Mouse (Mus musculus): ENCODE data around the gene Ptprm.

Gene Ptprm

DNA sequence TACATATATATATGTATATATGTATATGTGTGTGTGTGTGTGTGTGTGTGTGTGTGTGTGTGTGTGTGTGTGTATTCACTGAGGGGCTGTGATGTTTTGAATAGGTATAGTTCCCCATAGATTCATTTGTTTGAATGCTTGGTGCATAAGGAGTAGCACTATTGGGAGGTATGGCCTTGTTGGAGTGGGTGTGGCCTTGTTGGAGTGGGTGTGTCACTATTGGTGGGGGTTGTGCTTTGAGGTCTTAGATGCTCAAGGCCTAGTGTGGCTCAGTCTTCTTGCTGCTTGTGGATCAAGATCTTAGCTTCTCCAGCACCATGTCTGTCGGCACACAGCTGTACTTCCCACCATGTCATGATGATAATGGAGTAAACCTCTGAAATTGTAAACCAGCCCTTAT is 138.9 kb downstream of the Ptprm start:
- no peak for DNase-seq (ENCODE audit: low read depth, low spot score)

DNA sequence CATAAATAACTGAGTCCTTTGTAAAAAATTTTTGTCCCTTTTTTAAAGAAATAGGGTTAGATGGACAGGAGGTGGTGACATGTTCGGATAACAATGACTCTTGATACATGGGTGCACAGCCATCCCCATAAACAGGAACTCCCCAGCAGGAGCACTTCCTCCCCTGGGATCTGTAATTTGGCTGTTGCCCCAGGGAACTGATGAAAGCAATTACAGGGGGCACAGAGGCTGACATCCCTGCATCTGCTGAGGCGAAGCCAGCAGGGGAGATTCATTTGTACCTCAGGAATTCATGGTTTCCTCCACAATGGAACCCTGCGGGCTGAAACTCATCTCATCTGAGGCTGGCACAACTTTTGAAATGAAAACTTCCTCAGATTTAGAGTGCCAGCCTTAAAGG is 140.5 kb downstream of the Ptprm start:
- no peak for DNase-seq (ENCODE audit: low read depth, low spot score)

DNA sequence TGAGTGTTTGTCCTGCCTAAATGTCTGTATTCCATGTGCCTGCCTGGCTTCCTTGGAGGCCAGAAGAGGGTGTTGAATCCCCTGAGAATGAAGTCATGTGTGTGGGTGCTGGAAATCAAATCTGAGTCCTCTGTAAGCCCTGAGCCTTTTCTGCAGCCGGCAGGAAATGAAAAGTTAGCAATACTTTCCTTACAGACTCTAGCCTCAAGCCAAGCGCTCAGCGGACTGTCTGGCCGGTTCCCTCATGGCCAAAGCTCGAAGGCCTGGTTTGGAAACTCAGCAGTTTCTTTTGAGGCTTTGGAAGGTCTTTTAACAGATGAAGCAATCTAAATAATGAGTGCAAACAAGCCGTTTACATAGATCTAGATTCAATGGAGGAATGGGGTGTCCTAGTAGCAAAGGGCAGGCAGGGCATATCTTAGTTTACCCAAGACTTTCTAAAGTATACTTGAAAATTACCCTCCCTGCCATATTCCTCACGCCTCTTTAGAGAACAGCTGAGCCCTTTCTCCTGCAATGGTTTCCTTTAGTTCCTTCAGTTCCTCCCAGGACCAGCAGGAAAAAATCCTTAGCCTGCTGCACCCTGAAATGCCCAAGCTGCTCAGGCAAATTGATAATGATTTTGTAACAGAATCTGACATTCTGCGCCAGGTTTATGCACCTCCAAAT is 144.4 kb downstream of the Ptprm start:
- no peak for DNase-seq (ENCODE audit: low read depth, low spot score)

DNA sequence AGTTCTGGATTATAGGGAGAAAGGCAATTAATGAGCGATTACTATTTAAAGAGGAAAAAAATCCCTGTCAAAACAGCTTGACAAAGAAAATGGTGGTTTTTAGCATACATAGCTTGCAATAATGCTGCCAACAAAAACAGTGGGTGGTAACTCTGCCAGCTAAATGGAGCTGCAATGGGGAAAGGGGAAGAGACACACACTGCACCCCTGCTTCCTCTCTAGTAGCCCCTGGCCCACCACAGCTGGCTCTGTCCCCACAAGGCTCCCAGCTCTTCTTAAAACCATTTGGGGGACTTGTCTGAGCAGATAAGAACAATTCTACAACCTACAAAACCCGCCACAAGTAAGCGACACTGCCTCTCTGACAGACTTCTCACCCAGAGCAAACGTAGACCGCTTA is 145.7 kb downstream of the Ptprm start:
- no peak for DNase-seq (ENCODE audit: low read depth, low spot score)

DNA sequence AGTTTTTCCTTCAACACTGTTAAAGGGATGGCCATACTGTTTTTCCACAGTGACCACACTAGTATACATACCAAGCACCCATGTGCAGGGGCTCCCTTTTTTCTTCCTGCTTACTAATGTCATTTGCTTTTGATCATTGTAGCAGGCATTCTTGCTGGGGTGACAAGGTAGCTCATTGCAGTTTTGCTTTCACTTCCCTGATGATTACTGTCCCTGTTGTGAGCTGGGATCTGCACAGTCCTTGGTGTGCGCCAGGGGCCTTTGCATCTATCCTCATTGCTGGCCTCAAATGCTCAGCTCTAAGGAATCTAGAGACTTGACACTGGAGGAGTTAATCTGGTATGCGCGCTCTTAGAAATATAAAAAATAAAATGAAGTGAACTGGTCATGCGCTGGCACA is 147.3 kb downstream of the Ptprm start:
- DNase-seq (ENCODE audit: low read depth, low spot score): no peak

DNA sequence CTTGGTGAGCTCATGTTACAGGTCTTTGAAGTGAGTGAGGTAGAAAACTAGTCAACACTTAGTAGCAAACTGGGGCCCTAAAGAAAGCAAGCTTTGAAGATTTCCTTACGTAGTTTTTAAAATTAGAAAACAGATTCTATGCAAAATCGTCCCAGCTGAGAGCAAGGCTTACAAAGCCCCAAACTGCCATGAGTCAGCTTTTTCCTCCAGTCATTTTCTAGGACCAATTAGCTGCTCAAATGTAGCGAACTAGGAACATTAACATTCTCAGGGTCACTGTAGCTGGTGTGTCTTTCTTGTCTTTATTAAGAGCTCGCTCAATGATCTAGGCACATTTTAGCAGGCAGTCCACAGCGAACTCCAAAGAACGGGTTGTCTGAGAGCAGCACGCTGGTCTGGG is 153.1 kb downstream of the Ptprm start:
- no peak for DNase-seq (ENCODE audit: low read depth, low spot score)

DNA sequence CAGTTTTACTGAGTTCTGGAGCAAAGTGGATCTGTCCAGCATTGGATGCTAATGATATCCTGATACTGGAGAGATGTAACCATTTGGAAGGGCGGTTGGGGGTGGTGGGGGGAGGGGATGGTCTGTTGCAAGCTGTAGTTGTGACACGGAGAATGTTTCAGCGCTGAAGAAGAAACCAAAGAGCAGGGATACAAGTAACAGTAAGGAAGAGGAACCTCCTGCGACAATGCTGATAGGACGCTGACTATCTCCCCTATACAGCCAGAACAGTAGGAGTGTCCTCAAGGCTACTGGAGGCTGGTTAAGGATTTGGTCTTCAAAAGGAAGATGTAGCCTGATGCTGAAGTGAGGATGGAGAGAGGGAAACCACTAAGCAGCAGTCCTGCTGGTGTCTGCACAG is 160.5 kb downstream of the Ptprm start:
- no peak for DNase-seq (ENCODE audit: low read depth, low spot score)

DNA sequence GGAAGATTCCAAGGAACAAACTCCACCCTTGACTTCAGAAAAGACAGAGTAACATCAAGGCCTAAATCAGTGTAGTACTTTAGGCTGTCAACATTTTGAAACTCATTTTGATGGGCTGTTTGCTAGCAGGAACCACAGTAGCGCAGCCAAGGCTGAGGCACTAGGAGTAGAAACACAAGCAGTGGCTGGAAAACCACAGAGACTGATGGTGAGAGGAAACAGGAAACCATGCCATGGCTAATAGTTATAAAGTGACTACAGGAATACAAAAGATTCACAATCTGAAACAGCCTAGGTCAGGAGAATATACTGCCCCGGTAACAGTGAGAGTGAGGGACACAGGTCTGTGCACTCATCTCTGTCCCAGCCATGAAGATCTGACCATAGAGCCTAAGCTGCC is 165.7 kb downstream of the Ptprm start:
- no peak for DNase-seq (ENCODE audit: low read depth, low spot score)

DNA sequence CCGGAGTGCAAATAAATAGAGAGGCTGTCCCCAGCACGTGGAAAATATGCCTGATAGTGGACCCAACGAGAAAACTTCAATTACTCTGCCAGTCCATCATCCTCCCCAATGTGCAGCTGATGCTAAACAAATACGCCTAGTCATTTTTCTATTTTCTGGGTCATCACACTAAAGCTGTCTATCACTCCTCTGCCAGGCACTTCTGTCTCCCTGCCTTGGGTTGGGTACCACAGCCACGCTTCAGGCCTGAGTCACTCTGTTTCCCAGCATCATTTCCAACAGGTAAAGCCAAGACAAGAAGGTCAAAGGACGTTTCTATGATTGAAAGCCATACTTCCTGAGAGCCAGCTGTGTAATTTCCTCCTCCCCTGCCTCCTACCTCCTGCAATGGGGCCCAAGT is 167.4 kb downstream of the Ptprm start:
- no peak for DNase-seq (ENCODE audit: low read depth, low spot score)

DNA sequence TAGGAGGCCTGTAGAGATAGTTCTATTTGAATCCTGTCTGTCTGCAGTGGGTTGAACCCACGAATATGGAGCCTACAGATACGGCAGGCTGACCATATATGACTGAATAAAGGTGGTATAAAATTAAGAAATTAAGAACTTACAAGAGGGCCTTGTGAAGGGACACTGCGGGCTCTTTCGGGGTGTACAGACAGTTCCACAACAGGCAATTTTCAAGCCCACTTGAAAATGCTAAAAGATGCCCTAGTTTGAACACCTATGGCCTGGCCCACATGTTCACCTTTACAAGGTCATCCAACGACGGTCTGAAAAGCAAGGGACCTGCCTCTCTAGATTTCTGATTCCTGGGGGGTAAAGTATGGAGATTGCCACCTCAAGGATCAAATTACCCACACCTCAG is 168.3 kb downstream of the Ptprm start:
- no peak for DNase-seq (ENCODE audit: low read depth, low spot score)

DNA sequence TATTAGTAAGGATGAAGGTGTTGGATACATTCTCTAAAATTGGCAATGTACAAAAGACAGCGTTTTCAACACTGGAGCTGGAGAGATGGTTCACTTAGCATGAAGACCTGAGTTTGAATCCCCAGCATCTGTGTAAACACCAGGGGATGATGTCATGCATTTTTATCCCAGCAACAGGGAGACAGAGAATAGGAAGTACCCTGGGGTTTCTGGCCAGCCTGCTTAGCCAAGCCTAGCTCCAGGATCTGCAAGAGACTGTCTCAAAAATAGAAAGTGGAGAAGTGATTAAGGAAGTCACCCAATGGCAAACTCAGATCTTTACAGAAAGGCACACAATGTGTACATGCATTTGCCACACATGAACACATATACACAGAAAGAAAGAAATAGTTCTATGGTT is 174.8 kb downstream of the Ptprm start:
- DNase-seq (ENCODE audit: low read depth, low spot score): no peak

DNA sequence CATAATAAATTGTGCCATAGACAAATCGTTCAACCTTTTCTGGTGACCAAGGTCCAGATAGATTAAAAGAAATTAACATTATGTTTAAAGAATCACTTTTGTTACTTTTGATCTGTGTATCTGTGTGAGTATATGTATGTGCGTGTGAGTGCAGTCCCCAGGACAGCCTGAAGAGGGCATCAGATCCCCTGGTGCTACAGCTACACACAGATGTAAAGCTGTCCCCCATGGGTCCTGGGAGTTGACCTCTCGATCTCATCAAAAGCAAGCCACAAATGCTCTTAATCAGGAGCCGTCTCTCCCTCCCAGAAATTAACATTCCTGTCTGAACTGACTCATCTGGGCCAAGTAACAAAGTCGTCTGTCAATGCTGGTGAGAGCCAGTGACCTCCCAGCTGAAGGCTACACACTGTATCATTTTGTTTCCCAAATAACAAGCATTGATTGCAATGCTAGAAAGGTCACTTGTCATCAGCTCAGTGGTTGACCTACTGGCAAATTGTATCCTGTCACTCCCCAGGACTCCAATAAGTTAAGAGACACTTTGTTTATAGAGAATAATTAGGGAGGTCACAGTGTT is 175.5 kb downstream of the Ptprm start:
- DNase-seq (ENCODE audit: low read depth, low spot score): peak; percentile 2

DNA sequence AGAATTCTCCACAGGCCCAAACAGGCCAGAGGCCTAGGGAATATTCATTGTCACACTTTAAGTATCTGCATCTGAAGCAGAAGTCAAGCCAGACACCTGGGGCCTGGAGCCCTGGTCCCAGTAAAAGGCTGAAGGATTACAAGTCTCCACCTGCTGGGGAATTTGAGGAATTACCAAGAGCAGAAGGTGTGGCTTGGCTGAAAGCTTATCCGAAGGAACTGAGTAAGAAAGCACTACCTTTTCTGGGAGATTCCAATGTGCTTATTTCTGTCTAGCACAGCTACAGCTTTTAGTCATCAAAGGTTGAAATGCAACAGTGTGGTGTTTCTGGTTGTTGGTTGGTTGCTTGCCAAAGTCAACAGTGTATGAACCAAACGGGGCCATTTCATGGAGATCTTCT is 178.4 kb downstream of the Ptprm start:
- peak; percentile 34 for DNase-seq (ENCODE audit: low read depth, low spot score)

DNA sequence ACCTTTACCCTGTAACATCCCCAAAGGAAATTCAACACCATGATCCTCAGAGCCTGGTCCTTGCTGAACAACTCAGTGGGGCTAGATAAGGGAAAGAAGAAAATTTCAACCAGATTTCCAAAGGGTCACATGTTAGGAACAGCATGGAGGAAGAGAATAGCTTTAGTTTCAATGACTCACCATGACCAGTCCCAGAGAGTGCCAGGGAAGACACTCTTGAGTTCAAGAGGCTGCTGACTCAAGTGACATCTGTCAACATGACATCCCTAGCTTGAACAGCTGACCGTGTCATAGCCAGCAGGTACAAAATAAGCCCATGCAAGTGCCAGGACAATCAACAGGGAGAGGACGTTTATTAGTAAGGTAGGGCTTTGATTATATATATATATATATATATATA is 182.9 kb downstream of the Ptprm start:
- no peak for DNase-seq (ENCODE audit: low read depth, low spot score)

DNA sequence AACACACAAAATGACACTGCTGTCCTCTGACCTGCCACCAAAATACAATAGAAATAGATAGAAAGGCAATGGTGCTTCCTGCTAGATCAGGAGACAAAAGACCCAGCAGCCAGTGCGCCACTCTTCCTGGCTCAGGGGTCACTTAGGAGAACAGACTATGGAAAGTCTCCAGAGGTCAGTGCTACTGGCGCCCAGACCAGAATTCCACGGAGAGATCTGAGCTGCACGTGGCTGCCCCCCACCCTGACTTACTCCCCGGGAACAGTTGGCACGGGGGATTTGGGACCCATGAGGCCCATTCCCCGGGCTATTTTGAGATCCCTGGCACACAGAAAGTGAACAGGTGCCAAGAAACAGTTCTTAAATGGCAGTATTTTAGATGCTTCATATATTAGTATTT is 183.6 kb downstream of the Ptprm start:
- no peak for DNase-seq (ENCODE audit: low read depth, low spot score)

DNA sequence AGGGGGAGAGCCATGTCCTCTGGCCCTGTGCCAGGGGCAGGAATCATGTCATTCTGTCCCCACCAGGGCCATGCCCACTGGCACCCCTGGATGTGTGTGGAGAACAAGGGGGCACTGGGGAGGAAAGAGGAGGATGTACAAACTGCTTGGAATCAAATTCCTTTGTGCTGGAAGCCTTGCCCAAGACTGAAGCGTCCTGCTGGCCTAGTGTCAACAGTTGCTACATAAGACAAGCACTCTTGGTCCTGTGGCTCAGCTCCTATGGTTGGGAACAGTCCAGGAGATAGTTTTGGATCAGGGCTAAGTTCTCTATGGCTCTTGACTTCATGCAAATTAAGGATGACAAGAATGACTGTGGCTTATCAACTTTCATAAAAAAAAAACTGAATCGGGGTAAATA is 188.4 kb downstream of the Ptprm start:
- DNase-seq (ENCODE audit: low read depth, low spot score): no peak

DNA sequence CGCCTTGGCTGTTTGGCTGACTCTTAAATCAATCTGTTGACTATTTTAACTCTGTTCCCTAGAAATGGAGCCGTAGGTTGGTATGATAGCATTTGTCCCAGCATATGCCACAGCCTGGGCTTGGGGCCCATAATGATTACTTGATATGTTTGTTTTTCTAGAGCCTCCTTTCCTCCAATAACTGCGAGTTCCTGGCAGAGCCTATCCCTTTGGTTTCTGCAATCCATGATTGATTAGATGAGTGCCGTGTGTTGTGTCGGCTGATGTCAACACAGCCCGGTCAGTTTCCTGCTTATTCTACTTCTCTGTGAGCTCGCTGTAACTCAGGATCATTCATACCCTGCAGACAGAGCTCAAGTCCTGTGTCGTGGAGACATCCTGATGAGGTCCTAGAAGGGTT is 194.6 kb downstream of the Ptprm start:
- no peak for DNase-seq (ENCODE audit: low read depth, low spot score)

DNA sequence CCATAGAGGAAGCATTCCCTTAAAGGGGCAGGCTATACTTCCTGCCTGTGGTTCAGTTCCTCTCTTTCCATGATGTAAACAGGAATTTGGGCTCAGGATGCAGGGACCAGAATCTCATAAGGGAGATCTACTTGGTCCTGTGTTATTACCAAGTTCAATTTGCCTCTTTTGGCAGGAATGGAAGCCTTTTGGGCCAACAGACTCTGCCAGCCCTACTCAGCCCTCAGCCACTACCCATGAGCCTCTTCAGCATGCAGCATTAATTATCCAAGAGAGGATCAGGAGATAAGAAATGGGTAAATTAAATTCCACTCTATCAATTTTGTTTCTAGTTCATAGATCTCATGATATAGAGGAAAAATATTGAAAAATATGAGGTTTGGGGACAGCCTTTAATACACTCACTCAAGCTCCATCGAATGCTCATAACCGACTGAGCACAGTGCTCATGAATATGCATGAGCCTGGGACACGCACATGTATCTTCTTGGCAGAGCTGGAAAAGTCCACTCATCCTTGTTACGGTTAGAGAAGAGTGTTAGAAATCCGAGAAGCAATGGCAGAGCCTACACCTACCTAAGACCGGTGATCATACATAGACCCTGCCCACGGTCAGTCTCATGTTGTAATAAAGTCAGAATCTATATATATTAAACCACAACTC is 197.0 kb downstream of the Ptprm start:
- no peak for DNase-seq (ENCODE audit: low read depth, low spot score)

DNA sequence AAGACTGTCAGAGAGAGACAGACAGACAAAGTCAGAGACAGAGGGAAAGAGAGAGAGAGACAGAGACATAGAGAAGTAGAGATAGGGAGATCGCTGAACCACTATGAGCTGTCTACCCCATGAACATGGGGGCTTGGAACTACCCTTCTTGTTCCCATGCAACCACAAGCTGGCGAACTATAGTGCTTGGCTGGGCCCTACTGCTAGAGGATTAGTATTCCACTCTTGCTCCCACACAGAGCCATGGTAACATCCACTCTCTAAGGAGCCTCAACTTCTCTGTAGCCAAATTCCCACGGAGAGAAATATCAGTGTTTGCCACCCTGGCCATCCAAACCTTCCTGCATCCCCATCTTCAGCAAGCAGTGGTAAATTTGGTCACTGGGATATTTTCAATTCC is 202.0 kb downstream of the Ptprm start:
- DNase-seq (ENCODE audit: low read depth, low spot score): no peak

DNA sequence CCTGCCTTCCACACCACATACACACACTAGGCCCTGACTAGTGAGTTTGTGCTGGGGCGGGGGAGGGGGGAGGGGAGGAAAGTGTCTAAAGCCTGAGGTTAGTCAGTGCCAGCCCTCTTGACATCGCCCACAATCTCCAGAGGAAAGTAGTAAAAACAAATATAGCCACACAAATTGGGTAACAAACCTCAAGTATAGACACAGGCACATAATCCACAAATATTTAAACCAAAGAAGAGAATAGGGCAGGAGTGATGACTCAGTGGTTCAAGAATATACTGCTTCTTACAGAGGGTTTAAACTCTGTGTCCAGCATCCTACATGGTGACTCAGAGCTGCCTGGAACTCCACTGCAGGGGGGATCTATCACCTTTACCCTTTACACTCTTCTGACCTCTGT is 203.8 kb downstream of the Ptprm start:
- no peak for DNase-seq (ENCODE audit: low read depth, low spot score)

DNA sequence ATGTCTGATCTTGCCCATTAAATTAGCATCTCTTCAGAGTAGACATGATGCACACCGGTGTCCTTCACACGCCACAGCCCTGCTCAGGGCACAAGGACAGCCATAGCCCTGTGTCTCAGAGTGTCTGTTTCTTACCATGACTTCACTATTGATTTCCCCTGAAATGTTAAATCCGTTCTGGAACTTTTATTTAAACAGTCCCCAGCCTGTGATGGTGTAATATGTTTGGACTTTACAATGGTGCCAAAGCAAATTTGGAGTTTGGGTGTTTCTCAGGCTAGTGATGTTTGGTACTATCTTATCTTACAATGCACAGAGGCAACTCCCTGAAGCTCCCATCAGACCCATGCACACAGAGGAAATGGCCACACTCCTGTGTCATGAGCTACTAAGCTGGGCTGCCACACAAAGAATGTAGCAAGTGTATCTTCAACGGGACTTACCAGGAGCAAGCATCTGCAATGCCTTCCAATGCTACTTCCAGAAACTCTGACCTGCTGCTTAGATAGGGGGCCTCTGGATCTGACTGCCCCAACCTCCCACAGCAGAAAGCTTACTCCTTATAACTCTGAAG is 212.0 kb downstream of the Ptprm start:
- DNase-seq (ENCODE audit: low read depth, low spot score): no peak

DNA sequence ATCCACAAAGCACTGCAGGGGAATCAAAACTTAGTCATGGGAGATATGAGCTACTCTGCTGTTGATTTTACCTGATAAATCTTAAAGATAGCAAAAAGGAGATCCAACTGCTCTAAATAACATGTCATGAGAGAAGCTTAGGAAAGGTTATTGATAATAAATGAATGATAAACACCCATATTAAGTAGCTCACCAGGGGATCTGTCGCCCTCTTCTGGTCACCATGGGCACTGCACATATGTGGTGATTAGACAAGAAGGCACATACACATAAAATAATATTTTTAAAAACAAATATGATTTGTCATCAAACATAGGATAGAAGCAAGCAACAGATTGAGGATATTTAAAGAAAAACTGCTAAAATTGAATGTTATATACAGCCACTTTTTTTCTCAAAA is 213.8 kb downstream of the Ptprm start:
- peak; percentile 19 for DNase-seq (ENCODE audit: low read depth, low spot score)

DNA sequence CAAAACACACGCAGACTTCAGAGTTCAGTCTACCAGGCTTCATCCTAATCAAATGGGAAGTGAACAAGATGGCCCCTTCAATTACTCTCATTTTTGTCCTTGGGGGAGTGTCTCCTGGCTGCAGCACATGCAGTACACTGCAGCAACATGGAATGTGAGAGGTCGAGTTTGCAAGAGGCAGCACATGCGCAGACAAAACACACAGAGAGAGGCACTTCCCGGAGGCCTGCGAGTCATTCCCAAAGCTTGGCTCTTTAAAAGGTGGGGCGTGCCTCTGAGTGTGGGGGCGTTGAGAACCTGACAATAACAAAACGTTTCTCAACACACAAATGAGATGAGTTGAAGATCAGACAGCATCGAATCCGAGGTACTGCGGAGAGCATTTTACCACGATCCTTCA is 215.3 kb downstream of the Ptprm start:
- DNase-seq (ENCODE audit: low read depth, low spot score): no peak
